Mouse (Mus musculus) layer of hippocampus, adult 8-10 months (tissue): ENCODE data around the gene Fam71f1. TPM values are rescaled to one million over a fixed set of nuclear protein-coding genes. Genes with fewer than 3 reads are reported as not detected.

ENCODE experiments used
- DNase-seq, 2 experiments: peaks; one replicate each; pipeline ENCODE4 v3.0.0; 2022; ENCODE audit warnings: low spot score in 2 of 2
- total RNA-seq, 4 experiments: library from RNA; stranded (reverse); gene quantifications; 2 replicates each; pipeline ENCODE4 v1.2.4; 2022

Gene Fam71f1
- total RNA-seq, result not detected

DNA sequence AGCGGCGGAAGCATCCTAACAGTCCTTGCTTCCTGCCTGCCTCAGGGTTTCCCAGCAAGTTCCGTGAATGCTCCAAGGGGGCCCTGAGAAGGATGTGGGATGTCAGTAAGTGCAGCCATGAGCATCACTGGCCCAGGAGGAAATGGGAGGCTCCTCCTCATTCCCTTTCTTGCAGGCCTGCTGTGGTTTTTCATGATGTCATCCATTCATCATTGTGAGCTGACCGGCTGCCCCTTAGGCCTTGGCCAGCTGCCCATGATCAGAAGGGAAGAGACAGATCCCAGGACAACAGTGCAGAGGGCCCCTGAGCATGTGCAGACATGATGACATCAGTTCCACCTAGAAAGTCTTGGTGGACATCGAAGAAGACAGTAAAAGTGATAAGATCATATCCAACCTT is at the start of gene Fam71f1:
Gene Fam71f1 (plus strand): TSS at position 262 of the 400 bp plus-strand sequence.
- DNase-seq, result peak in 1 of 2 experiments; percentile 5

DNA sequence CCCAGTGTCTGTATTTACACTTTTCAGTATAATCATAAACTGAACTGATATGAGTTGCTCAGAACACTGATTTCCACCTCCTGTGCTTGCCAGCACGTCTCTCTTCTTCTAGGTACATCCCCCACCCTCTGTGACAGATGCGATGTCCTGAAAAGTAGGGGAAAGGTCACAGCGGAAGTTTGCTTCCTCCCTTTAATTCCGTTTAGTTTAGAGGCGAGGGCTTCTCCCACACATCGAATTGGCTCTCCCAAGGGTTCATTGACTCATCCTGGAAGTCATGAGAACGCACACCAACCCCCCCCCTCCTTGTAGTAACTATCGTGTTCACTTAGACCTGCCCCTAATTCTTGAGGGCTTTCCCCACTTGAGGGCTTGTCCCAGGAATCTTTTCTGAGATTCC is 48.0 kb upstream of the Fam71f1 start:
- DNase-seq, result no peak

DNA sequence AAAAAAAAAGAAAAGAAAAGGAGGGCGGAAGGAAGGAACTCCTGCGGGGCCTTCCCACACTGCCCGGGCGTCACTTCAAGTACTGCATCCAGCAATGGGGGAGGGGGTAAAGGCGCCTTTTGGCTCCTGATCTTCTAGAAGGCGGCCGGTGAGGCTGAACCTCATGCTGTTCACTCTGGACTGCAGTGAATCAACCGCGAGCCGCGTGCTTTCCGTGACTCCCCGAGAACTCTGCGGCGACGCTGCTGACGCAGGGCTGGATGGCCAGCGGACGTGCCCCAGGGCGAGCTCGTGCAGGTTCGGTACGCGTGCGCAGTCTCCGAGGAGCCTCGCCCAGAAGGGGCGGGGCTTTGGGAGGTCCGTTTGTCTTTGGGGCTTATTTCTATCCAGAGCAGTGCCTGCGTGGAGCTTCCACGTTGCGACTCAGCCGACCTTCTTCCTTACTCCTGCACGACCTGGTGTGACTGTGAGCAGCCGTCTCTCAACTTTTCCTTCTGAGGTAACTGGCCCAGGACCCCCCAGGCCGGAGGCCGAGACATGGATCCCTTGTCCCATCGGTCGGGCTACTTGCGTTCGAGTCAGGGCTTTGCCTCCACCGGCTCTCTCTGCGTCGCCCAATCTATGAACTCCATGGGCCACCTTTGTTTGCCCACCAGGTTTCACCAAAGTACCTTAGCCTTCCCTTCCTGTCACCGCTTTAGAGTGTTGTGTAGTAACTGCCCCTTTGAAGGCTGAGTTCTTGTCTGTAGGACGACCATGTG is 46.4 kb upstream of the Fam71f1 start, which contains the start of gene Hilpda:
Gene Hilpda (plus strand): TSS at position 177 of the 761 bp plus-strand sequence.
- peak; percentile 82 to 88 for DNase-seq

DNA sequence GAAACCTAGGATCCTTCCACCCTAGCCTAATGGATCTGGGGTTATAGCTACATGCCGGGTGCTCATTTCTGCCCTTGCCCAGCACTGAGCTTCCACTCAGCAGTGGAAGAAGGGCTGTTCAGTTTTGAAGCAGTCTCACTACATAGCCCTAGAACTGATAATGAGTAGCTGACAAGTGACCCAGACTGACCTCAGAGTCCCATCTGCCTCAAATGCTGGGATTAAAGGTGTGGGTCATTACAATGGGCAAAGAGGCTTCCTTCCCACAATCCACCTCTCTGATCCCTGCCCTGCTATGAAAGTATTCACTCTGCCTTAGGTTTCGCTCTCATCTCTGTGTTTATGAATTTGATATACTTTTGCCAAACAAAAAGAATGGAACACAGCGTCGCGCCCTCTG is 42.2 kb upstream of the Fam71f1 start:
- DNase-seq, result no peak

DNA sequence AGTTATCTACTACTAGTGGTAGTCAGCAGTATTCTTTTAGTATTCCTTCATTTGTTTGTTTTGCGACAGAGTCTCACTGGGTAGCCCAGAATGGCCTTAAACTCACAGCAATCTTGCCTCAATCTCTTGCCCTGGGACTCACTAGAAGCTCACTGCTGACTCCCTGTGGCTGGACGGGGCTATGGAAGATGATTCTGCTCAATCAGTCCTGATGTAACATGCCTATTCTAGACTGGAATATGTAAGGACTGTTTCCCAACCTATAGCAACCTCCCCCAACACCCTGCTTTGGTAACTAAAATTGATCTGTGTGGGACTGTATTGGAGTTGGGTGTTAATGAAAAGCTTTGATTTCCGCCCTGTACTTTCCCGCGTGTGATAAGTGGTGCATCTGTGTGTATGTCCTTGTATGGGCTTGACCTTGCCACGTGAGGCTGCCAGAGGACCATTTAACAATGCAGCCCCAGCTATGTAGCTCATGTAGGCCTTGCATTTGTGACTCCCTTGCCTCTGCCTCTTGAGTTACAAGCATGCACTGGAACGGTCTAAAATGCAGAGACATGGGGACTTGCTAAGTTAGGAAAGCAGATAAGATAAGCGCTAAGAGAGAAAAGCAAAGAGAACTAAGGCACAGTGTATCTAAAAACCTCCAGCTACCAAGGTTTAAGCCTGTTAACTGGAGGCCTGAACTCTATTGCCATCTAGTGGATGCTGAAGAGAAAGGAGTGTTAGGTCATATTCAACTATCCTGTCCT is 40.2 kb upstream of the Fam71f1 start:
- peak in 1 of 2 experiments; percentile 11 for DNase-seq

DNA sequence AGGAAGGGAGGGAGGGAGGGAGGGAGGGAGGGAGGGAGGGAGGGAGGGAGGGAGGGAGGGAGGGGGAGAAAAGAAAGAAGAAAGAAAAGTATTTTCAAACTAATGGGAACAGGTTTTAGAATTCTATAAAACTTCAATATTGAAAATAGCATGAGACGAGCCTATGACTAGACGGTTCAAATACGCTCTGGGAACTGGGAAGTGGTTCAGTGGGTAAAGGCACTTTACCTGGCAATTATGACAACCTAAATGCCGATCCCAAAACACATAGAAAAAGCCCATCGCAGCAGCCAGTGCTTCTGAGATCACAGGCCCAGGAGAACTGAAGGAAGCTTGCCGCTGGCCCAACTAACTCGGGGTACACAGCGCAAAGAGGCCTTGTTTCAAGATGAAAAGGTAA is 39.6 kb upstream of the Fam71f1 start, which contains the start of gene Fam71f2:
Gene Fam71f2 (plus strand): TSS at position 301 of the 400 bp plus-strand sequence.
- DNase-seq, result no peak

DNA sequence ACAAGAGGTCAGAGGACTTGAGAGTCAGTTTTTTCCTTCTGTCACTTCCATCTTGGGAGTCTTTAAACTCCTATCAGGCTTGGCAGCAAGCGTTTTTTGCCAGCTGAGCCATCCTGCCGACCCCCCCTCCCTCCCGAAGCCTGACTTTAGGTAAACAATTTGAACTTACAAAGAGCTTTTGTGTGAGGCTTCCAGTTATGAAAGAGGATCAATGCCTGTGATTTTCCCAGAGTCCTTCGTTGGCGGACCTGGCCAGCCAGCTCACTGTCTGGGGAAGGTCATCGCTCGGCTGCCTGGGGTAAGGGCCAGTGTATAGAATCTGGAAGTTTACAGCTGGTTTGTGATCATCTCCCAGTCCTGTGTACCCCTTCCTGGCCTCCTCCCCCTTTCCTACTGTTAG is 38.3 kb upstream of the Fam71f1 start:
- DNase-seq, result no peak

DNA sequence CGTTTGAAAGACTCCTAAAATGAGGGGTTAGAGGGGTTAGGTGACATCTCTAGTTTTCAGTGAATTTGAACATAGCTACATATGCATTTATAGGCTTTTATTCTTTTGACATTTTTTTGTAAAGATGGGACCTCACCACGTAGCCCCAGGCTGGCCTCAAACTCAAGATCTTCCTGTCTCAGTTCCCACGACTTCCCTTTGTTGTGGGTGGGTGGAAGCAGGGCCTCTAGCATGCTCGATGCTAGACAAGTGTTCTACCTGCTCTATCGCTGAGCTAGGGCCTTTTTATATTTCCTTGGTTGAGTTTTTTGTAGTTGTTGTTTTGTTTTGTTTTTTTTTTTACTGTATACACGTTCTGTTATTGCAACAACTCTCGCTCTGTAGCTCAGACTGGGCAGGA is 32.1 kb upstream of the Fam71f1 start:
- DNase-seq, result no peak

DNA sequence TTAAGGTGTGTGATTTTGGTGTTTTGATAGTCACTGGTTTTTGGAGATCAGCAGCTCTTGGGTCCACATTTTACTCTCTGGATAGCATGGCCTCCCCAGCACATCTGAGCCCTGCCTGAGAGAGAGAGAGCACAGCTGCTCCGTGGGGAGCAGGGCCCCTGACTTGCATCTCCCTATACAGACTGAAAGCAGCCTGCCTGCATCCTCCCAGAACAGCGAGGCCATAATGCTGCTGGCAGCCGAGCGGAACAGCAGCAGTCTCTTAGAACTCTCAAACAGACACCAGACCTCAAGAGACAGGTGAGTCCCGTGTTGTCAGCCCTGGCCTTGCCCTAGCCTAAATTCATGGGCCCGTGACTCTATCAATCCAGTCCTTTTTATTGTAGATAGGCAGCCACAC is 31.5 kb upstream of the Fam71f1 start:
- no peak for DNase-seq

DNA sequence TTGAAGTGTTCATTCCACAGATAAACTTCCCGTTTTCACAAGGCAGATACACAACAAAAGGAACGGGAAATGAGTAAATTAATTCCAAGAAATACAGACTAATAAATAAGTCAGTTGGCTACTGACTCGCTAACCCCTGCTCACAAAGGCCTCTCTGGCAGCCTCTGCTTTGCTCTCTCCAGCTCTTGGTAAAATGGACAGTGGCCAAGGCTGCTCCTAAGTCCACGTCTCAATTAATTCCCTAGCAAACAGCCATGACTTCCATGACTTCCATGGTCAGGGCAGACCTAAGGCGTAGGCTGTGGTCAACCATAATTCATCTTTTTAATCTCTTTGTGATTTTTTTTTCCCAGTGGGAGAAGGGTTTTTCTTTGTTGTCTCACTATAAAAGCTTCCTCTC is 31.0 kb upstream of the Fam71f1 start:
- no peak for DNase-seq

DNA sequence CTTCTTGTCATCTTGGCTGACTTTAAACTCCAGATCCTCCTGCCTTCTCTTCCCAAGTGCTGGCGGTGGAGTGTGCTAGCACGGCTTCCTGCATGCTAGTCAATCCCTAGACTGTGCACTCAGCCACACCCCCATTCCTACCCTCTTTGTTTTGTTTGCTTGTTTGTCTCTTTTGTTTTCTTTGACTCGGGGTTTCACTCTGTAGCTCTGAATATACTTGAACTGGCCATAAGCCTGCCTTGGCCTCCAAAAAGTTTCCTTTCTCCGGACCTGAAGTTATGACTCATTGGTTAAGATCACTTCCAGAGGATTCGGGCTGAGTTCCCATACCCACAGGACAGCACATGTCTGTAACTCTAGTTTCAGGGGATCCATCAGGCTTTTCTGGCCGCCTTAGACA is 30.3 kb upstream of the Fam71f1 start:
- DNase-seq, result no peak

DNA sequence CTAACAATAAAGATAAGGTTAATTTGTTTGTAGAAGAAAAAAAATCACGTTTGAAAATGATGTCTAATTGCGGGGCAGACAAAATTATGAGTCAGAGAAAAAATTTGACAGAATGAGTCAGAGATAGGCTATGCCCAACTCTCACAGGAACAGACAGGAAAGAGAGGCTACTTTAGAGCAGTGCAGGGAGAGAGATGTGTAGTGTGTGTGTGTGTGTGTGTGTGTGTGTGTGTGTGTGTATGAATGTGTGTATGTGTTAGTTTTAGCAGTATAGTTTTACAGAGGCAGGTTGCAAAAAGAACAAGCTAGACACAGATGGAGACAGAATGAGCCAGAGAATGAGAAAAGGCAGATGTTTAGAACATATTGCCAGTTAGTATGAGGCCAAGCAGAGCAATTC is 19.8 kb upstream of the Fam71f1 start:
- no peak for DNase-seq

DNA sequence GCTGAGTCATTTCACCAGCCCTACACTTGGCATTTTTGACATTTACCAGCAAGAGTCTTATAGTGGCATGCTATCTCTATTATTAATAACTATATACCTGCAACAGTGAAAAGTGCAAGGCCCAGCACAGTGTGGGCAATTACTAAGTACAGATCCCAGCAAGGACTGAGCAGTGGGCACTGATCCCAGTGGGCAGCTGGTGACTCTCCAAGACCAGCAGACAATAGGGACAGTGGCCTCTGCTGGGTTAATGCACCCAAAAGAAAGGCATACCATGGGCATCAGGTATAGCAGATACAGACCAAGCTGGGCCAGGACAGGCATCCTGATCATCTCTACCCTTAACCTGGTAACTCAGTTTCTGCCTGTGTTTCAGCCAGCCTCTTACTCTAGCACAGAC is 15.7 kb upstream of the Fam71f1 start:
- no peak for DNase-seq

DNA sequence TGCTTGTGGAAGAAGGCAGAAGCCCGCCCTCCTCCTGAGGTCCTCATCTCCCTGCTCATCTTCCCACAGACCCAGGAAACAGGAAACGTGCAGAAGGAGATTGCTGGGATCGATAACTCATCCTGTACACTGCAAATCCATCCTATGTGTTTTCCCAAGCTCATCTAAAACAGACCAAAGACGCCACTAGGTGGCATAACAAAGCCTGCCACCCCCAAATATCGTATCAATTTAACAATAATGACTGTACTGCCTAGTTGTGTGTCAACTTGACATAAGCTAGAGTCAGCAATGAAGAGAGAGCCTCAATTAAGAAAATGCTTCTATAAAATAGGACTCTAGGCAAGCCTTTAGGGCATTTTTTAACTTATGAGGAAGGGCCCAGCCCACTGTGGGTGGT is 15.2 kb upstream of the Fam71f1 start:
- DNase-seq, result no peak

DNA sequence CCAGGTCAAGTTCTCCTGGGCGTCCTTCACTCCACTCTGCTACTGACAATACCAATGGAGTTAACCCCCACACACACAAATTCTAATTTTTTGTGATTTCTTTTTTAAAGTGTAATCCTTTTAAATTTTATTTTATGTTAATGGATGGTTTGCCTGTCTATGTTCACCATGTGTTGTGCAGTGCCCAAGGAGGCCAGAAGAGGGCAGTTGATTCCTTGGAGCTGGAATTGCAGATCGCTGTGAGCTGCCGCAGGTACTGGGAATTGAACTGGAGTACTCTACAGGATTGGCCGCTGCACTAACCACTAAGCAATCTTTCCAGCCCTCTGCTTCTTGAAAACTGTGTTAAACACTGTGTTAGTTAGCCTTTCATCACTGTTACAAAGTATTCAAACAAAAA is 13.5 kb upstream of the Fam71f1 start:
- no peak for DNase-seq

DNA sequence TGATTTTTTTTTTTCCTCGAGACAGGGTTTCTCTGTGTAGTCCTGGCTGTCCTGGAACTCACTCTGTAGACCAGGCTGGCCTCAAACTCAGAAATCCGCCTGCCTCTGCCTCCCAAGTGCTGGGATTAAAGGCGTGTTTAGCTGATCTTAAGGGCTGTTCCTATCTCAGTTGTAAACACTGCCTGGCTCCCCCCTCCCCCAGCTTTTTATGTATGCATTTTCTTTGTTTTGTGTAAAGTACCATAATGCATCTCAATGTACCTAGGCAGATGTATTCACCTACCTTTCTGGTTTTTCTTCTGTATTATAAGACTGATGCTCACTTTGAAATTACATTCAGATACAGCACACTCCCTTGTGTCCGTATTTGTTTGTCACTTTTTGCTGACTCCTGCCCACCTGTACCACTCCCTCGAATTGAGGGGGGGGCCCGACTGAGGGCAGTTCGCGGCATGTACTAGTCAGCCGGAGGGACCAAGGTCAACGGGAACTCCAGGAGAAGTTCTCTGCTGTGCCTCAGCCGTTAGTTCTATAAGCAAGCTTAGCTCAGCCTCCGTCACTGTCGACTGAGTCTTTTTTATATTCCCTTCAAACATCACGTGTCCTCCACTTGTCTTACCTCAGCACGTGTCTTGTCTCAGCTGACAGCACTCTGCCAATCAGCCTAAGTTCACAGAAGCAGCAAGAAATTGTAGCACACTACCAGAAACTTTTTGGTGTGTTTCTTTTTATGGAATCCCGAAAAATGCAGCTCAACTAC is 9.9 kb upstream of the Fam71f1 start:
- DNase-seq, result no peak

DNA sequence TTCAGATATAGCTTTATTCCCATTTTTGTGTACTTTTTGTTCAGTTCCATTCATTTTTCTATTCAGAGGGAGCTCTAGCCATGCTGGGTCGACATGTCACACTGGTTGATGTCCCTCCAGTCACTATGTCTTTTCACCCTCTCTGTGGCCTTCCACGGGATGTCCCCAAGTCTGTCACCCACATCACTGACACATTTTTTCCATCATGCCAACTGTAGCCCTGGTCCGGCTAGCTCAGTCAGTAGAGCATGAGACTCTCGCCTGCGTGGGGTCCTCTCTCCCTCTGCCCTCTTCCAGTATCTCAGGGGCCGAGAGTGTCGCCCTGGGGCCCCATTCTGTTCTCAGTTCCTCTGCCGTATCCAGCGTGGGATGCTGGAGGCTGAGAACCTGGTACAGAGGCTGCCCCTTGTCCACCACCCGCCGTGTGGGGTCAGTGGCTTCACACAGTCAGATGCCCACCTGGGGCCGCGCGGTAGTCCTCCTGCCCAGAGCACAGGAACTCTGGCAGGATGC is 5.2 kb upstream of the Fam71f1 start:
- DNase-seq, result no peak

DNA sequence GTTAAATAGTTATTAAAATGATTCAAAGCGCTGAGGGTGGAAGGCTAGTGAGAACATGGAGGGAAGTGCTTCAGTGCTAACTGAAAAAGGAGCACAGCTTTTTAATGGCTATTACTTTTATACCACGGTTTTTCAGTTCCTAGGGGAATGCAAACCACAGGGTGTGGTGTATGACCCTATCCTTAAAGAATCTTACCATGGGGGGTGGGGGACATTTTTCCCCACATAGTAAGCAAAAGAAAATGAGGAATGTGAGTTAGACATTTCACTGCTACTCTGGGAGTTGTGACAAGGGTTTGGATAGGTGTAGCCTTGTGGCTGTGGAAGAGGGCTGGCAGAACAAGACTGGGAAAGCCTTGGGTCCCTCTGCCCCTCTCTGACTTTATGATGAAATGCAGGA is 1.7 kb upstream of the Fam71f1 start:
- DNase-seq, result no peak

DNA sequence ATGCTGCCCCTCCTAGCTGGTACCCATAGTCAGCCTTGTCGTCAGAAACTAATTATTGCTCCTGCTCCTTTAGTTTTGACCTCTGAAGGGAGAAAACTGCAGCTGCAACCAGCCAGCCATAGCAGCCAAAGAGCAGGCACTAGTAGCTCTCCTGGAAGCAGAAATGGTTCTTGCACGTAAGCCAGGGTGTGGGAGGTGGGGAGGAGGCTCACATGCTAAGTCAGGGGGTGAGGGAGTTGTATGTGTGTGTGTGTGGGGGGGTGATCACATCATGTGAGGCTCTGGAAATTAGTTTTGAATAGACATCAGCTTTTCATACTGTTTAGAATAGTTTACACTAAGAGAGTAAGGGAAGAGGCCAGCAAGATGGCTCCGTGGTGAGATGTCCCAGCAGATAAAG is 999 bp upstream of the Fam71f1 start:
- no peak for DNase-seq

DNA sequence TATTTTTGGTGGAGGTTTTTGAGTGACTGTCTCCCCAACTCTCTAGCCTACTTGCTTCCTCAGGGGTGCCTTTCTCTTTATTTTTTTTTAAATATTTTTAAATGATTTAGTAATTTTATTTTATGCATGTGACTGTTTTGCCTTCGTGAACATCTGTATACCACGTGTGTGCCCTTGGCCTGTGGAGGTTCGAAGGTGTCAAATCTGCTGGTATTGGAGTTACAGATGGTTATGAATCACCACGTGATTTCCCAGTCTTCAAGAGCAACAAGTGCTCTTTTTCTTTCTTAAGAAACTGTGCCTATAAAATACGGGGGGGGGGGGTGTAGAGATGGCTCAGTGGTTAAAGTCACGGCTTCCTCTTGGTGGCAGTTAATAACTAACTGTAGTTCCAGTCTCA is 2.6 kb downstream of the Fam71f1 start:
- no peak for DNase-seq

DNA sequence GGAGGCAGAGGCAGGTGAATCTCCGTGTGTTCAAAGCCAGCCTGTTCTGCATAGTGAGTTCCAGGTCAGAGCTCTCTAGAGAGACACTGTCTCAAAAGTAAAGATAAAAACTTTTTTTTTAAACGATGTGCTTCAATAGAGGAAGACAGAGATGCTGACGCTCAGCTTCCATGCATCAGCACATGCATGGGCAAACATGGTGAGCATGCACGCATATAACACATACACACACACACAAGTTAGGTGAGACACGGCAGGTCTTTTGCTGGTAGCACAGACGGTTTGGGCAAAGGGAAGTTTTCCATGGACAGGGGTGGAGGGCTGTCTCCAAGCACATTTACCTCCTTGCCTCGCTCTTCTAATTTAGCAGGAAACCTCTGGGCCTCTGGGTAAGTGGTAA is 3.2 kb downstream of the Fam71f1 start:
- DNase-seq, result no peak

DNA sequence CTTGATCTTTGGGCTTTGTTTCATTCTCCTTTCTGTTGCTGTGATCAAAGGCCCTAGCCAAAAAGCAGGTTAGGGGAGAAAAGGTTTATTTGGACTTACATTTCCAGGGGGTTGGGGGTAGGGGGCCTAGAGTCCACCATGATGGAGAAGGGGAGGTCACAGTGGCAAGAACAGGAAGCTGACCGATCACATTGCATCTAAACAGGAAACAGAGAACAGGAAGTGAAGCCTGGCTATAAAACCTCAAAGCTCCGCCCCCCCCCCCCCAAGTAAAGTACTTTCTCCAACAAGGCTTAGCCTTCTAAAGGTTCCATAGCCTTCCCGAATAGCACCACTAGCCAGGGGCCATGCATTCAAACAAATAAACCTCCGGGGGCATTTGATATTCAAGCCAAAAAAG is 3.8 kb downstream of the Fam71f1 start:
- no peak for DNase-seq
